Mouse (Mus musculus) limb, embryonic 13.5 days (tissue): ENCODE results near the gene Pard6b. TPM values are rescaled to one million over a fixed set of nuclear protein-coding genes. Genes with fewer than 3 reads are reported as not detected.

Experiments used
- ATAC-seq: fragments of 200-750 bp; cut with Nextera tagmentation; 2 replicates; pipeline ENCODE4 v1.8.0; 2017; ENCODE audit warnings: low read depth, moderate number of reproducible peaks, moderate TSS enrichment; ENCODE audit not compliant: low FRiP score
- H3K27ac ChIP-seq: fragments of 300-500 bp; sonication (generic); 2 replicates; pipeline ENCODE4 v1.5.1; 2015; ENCODE audit warnings: inconsistent platforms, mild to moderate bottlenecking, moderate library complexity
- H3K27me3 ChIP-seq: fragments of 300-500 bp; sonication (generic); 2 replicates; pipeline ENCODE4 v1.6.1; 2015; ENCODE audit warnings: mild to moderate bottlenecking, inconsistent platforms
- H3K36me3 ChIP-seq: fragments of 300-500 bp; sonication (generic); 2 replicates; pipeline ENCODE4 v1.6.1; 2015; ENCODE audit warnings: inconsistent platforms, mild to moderate bottlenecking, moderate library complexity
- H3K4me1 ChIP-seq: fragments of 300-500 bp; sonication (generic); 2 replicates; pipeline ENCODE4 v1.6.1; 2015; ENCODE audit warnings: inconsistent platforms
- H3K4me2 ChIP-seq: fragments of 300-500 bp; sonication (generic); replicated peaks from 2 replicates; pipeline ENCODE4 v1.6.1; 2015; ENCODE audit warnings: inconsistent platforms, mild to moderate bottlenecking, moderate library complexity
- H3K4me3 ChIP-seq: fragments of 300-500 bp; sonication (generic); 2 replicates; pipeline ENCODE4 v1.5.1; 2015; ENCODE audit warnings: moderate library complexity, mild to moderate bottlenecking, inconsistent platforms
- H3K9ac ChIP-seq: fragments of 300-500 bp; sonication (generic); 2 replicates; pipeline ENCODE4 v1.6.1; 2015; ENCODE audit warnings: mild to moderate bottlenecking, inconsistent platforms
- H3K9me3 ChIP-seq: fragments of 300-500 bp; sonication (generic); 2 replicates; pipeline ENCODE4 v1.6.1; 2016; ENCODE audit warnings: inconsistent platforms
- WGBS: fragments of 180-500 bp; shearing (Covaris S2); methylation state at CpG from one replicate; pipeline ENCODE4 v1.1.7; 2015; 5-methylcytosine and 5-hydroxymethylcytosine counted together
- microRNA-seq: library from miRNA; unstranded; fragments of <30 nt; microRNA quantifications from one replicate; pipeline ENCODE4, GENCODE M21; 2016
- polyA plus RNA-seq: library from polyadenylated mRNA; unstranded; fragments of >200 nt; fragmentation: Nextera tagmentation; extraction: Ambion mirVana; gene quantifications from 2 replicates; pipeline ENCODE4 v1.2.1, GENCODE M21; 2015

Gene Pard6b
- polyA plus RNA-seq, 1 experiment from 2014 or later, result 3.7 TPM

DNA sequence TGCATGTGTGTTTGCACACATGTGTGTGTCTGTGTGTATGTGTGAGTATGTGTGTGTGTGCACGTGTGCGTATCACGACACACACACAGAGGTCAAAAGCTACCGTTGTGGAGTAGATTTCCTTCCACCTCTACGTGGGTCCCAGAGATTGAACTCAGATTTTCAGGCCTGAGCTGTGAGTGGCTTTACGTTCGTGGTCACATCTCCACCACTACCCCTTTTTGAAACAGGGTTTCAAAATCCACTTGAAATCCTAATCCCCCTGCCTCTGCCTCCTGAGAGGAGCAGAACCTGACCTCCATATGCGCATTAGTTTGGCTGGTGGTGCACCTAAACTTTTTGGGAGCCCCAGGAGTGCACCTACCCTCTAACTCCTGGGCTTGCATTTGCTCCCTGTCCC, 68.4 kb downstream of the Pard6b start:
- Histone ChIP-seq H3K27me3 (no peaks in the 10 kb centered on the region), H3K4me1 (peaks cover 28% of the 10 kb centered on the region)
- 91% methylated on average over 8 of the region's 8 CpGs for WGBS

More for the DNA sequence above, 68.4 kb downstream of the Pard6b start:
- no peak for ATAC-seq
- Histone ChIP-seq H3K27ac (no peak overlapping the region), H3K4me3 (no peak overlapping the region), H3K9me3 (no peaks in the 10 kb centered on the region), H3K36me3 (no peaks in the 10 kb centered on the region), H3K9ac (no peak overlapping the region), H3K4me2 (no peak overlapping the region)

Small RNA genes lying within 50 kb of the gene (microRNA-seq; reads per million reads assigned to microRNA genes)
- gene Gm24327, result not detected

Other genes starting within 250 kb of the Pard6b start
- gene Ptpn1, start 148.9 kb upstream of the Pard6b start, polyA plus RNA-seq, result 54.0 and 54.9 TPM in 2 replicates
- gene Ripor3, start 70.4 kb upstream of the Pard6b start, polyA plus RNA-seq, result 2.6 and 2.8 TPM in 2 replicates
- 3.1 and 4.1 TPM in 2 replicates for gene Adnp, start 126.1 kb downstream of the Pard6b start, polyA plus RNA-seq
- gene Gm20716, start 149.4 kb downstream of the Pard6b start, polyA plus RNA-seq, result 24.5 and 27.1 TPM in 2 replicates
- gene Dpm1, start 149.6 kb downstream of the Pard6b start, polyA plus RNA-seq, result 85.3 and 91.5 TPM in 2 replicates
- gene Mocs3, start 149.6 kb downstream of the Pard6b start, polyA plus RNA-seq, result 6.7 and 7.0 TPM in 2 replicates
- 1.3 and 1.8 TPM in 2 replicates for gene Kcng1, start 200.7 kb downstream of the Pard6b start, polyA plus RNA-seq